Mouse (Mus musculus) mouse embryonic stem cell (cell line): ENCODE measurements around the gene Syndig1l.

ENCODE experiments used
- in situ Hi-C, 2 experiments: fragments of 300-500 bp; cut with MboI; formaldehyde crosslinking; loops; 1 replicate in 1 of 2; 3 replicates in 1 of 2; pipeline ENCODE4 v1.14.3; 2019 to 2020; ENCODE audit warnings: low sequenced_read_pairs in 2 of 2, low pct_unique_long_range_greater_than_20kb in 1 of 2, mixed read lengths in 1 of 2; ENCODE audit not compliant: unreplicated experiment in 1 of 2

The Syndig1l gene

DNA sequence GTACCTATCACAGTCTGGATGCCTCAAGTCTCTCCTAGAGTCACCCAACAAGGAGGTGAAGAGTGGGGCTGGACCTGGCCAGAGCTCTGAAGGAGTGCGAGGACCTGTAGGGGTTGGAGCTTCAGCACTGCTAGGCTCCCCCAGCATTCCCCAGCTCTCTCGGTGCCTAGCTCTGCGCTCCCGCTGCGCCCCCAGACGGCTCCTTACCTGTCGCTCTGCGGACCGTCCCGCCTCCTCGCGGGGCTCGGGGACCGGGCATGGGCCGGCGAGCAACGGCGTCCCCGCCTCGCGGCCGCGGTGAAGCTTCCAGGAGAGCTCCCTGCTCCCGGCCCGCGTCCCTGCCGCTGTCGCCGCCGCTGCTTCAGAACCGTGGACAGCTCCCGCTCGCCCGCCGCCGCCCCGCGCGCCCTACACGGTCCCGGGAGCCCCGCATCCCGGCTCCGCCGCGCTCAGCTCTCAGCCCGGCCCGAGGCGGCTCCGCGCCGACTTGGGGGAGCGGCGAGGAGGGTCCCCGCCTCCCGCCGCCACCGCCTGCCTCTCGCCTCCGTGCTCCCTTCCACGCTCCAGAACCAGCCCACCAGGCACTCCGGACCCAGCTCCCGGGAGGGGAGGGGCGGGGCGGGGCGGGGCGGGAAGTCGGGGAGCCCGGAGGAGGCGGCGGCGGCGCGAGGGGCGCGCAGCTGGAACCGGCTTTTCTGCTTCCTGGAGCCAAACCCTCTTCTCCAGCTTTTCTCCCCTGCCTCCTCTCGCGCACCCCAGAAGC lies at the start of gene Syndig1l:
TSS of gene Syndig1l (minus strand) at position 513 of the 763 bp plus-strand sequence.
- in situ Hi-C loops, result no loop called here

DNA sequence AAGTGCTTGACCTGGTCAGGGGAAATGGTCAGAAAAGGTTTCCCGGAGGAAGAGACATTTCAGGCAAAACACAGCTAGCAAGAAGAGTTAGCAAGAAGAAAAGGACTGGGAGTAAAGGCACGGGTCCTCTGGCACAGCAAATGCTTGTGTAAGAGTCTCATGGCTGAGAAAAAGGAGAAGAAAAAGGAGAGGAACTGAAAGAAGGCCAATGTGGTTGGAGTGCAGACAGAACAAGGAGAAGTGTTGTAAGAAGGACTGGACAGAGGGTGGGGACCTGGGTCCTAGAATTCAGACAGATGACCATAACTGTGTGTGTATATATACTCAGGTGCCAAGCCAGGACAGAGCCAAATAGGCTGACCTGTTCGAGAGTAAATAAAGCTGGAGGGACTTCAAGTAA lies 49.5 kb upstream of the Syndig1l start:
- in situ Hi-C loops, result no loop called here

DNA sequence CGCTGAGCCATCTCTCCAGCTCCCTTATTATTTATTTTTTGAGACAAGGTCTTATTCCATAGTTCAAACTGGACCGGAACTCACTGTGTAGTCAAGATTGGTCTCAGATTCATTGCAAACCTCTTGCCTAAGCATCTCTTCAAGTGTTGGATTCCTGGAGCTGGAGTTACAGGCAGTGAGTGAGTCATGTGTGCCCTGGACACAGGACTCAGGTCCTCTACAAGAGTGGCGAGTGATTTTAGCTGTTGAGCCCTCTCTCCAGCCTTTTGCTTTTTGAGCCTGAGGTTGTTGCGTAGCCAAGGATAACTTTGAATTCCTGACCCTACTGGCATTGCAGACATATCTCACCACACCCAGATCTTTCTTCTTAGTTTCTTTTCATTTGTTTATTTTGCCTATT lies 47.1 kb upstream of the Syndig1l start:
- in situ Hi-C loops, result no loop called here

DNA sequence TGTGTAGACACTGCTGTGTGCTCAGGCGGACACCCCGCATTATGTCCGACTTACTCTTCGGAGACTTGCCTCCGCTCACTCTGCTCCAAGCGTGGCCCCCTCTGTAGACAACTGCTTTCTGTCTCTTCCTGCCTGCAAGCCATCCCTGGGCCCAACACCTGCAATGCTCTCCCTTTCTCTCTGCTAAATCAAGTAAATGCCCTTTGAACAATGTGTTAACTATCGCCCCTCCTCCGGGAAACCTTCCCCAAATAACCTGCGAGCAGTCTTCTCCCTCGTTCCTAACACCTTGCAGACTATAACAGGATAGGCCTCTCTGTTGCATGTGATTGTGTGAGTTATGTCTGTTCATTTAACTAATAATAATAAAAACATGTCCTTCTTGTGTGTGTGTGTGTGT lies 44.9 kb upstream of the Syndig1l start:
- in situ Hi-C loops, result no loop called here

DNA sequence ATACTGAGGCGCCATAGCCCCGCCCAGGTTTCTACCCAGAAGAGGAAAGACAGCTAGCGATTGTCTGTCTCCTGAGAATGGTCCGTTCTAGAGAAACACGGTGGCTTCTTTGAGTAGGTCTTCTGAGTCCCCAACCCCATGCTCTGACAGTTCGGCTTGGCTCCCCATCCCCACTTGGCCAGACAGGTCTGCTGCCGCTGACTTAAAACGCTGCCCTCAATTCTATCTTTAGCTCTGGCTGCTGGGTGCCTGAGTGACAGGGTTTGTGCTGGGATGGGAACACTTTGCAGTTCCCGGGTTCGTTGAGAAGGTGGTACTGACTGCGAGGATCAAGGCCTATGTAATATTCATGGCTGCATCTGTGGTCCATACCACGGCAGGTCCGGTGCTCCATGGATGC lies 34.7 kb upstream of the Syndig1l start:
- in situ Hi-C loops, result no loop called here

DNA sequence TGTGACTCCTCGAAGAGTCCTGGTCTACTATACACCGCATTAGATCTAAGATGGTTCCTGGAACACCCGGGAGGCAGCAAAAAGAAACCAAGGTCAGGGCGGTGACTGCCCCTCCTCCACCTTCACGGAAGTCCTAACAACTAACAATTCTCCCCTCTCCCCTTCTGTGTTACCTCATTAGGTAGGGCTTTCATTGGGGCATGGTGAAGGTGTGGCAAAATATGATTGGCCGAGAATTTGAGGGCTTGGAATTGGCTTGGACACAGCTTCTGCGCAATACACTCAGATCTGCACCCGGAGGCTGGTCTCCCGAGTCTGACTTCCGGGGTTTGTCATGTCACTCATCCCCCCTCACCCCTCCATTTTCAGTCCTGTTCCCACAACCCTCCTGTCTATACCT lies 29.8 kb upstream of the Syndig1l start:
- in situ Hi-C loops, result no loop called here

DNA sequence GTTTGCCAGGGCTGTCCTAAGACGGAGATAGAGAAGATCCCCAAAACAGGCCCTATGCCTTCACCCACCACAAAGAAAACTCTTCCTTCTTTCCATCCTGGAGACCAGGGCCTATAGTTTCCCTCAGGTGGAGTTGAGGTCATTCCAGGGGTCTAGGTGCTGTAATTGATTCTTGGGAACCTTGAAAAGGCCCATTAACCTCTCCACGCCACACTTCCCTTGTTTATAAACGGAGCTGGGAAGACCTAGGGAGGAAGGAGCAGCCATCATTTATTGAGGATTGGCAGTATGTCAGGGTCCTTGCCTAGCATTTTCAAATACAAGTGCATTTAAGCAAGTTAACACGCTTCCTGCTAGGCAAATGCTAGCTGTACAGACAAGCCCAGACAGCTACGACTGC lies 28.8 kb upstream of the Syndig1l start:
- in situ Hi-C loops, result no loop called here

DNA sequence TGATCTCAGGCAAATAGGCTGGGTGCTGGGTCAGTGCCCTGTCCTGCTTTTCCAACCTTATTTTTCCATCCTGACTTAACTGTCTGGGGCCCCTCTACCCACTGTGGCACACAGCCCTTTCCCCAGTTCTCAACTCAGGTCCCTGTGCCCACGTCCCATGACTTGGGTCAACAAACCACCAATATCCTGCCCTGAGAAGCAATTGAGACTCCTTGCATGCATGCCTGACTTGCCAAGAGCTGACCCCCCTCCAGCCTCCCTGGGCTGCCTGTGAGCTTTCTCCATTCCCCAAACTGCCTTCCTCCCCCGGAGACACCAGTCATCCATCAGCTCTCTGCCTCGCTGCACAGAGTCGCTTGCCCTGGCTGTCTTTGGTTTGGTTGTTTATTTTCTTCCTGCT lies 28.4 kb upstream of the Syndig1l start:
- in situ Hi-C loops, result no loop called here

DNA sequence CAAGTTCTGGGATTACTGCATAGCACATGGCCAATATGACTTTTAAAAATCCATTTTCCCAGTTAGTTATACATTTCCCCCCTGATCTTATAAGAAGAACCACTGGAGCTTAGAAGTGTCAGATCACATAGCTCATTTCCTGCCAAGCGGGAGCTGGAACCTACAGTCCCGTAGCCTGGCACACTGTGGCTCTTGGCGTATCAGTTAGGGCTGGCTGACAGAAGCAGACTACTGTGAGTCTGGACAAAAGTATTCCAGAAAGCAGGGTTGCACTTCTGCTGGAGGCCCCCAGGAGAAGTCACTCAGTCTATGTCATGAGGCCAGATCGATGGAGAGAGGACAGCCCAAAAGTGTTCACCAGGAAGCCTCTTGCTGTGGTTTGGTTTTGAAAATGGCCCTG lies 27.8 kb upstream of the Syndig1l start:
- in situ Hi-C loops, result no loop called here

DNA sequence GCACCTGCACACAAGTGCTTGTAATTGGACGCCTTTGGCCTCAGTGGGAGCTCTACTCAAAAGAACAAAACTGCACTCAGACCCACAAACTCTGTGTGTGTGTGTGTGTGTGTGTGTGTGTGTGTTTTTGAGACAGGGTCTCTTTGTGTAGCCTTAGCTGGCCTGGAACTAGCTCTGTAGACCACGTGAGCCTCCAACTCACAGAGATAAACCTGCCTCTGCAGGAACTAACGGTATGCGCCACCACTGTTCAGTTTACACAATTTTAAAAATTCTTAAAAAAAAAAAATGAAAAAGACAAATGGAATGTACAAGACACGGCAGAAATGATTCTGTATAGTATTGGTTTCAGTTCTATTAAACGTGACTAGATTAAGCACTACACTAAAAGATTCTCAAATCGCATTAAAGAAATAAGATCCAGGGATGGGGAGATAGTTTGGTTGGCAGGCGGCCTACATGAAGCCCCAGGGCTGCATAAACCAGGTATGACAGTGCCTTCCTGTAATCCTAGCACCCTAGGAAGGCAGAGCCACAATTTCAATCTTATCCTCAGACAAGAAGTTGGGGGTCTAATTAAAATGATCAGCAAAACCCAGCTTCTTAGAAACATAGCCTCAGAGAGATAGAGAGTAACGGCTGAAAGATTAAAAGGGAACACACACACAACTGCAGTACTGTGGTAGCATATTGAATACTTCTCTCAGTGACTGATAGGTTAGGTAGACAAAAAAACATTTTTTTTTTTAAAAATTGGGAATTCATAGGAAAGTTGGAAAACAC lies 20.0 kb upstream of the Syndig1l start:
- in situ Hi-C loops, result no loop called here

DNA sequence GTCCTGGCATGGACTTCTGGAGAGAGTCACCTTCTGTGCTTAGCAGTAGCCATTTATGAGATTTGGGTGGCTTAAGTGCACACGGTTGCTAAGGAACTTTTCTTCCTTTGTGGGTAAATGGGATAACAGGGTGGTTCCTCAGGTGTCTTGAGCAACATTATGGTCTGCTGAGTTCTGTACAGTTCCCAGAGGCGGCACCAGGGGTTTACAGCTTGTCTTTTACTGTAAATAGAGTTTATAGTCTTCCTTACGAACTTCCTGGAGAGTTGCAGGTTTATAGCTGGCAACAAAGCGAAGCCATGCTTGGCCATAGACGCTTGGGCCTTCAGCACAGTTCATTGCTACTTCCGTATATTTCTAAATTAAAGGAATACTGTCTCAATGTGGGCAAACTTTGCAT lies 15.9 kb upstream of the Syndig1l start:
- in situ Hi-C loops, result no loop called here

DNA sequence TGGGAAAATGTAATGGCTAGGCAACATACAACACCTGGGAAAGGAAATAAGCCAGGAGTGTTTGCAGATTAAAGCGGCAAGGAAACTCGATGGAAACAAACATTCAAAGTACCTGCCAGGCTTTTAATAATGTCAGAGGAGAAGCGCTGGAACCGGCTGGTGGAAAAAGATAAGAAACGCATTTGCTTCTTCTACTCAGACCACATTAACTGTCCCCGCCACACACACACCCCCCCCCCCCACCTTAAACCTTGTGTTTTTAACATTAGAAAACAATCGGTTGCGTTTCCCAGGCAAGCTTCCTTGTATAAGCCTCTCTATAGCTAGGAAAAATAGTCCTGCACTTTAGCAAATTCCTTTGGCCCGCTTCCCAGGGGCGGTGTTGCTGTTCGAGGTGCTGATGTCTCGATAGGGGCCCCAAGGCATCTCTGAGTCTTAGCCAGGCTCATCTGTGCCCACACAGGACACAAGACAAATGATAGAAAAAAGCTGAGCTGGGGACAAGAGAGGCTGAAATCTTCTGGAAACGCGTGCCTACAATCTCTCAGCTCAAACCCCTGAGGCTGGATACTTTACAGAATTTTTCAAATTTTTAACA lies 11.3 kb upstream of the Syndig1l start:
- in situ Hi-C loops, result no loop called here

DNA sequence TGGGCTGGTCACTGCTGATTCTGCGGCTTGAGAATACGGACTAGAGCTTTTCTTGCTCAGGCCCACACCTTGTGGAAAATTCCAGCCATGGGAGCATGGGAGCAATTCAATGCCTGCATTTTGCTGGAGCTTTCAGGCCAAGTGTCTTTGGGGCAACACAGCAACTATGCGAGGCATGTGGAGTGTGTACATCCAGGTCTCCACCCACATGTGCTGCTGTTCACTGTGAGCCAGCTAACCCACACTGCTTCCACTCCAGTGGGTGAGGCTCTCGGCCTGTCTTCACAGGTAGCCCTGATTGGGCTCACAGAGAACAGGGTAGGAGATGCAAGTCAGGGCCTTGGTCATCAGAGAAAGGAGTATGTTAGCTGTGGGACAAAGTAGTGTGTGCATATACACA lies 9.2 kb upstream of the Syndig1l start:
- in situ Hi-C loops, result no loop called here

DNA sequence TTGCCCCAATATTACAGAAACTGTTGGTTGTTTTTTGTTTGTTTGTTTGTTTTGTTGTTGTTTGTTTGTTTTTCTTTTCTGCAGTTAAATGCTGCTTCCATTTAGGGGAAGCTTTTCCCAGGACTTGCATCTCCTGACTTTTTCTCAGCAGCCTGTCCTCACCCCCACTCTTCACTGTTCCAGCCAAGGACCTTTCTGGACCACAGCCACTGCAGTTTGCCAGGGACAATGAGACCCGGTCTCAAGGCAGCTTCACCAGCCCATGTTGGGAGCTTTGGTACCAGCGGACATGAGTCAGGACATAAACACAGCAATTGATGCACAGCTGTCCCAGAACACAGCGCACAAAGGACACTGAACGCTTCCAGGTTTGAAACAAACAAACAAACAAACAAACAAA lies 8.3 kb upstream of the Syndig1l start:
- in situ Hi-C loops, result no loop called here

DNA sequence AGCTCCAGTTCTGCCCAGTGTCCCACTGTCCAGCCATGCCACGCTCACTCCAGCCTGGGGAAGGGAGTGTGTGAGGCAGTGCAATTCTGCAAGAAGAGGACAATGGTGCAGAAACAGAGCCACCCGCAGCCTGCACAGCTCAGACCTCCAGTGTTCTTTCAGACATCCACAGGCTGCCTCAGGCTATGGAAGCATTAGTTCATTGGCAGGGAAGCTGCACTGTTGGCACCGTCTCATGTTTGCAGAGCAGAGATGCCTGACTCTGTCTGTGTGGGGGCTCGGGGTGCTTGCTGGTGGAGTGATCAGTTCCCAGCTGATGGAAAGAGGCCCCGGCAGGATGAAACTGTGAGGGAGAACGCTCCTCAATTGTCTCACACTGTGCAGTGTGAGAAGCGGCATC lies 4.0 kb upstream of the Syndig1l start:
- in situ Hi-C loops, result no loop called here

DNA sequence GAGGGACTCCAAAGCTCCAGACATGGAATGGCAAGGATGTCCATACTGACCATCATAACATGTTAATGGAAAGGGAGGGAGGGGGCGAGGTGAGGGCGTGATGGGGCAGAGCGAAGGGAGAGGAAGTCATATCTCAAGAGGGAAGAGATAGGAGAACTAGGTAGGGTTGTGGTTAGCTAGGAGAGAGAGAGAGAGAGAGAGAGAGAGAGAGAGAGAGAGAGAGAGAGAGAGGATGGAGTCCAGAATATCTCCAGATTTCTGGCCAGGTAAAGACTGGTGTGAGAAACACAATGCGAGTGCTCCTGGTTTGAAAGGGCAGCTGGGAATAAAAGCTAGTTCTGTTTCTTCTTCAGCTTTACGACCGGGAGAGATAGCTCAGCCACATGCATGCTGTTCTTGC lies 6.5 kb downstream of the Syndig1l start:
- in situ Hi-C loops, result no loop called here

DNA sequence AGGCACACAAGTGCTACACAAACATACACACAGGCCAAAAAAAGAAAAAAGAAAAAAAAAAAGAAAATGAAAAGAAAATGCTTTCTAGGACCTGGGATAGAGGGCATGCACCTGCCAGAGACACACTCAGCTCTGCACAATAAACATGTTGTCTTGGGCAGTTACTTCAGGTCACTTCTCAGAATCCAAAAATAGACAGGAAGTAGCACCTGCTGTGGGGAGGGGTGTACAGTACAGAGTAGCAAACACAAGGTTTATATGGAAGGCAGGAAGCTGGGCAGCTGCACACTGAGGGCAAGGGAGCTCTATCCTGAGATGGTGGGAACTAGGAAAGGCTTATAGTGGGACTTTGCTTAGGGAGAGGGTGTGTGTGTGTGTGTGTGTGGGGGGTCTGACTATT lies 7.3 kb downstream of the Syndig1l start:
- in situ Hi-C loops, result no loop called here

DNA sequence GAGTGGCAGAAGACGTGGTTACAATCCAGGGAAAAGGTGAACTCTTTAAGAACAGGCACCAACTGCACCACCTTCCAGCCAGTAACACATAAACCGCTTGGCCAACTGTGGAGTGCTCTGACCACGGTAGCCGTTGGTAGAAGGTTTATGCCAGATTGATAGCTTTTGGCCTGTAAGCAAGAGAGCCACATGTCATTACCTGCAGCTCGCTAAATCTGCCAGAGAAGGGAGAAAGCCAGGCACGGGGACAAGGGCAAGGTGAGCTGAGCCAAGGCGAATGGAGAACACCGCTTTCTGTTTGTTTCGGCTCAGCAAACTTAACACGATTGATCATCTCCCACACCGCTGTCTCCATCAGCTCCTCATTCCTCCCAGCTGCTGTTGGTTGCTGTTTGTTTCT lies 9.6 kb downstream of the Syndig1l start:
- in situ Hi-C loops, result no loop called here

DNA sequence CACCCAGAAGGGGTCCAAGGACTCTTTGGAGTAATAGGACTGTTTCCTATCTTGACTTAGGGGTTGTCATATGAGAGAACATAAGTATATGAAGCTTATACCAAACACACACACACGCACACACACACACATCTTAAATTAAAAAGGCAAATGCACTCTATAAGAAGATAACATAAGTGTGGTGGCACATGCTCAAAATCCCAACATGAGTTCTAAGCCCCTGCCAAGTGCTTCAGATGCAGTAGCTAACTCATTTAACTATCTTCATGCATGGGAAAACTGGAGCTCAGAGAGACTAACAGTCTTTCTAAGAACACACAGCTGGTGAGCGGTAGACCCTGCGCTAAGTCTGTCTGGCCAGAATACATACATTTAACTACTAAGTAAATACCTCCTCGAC lies 11.1 kb downstream of the Syndig1l start:
- in situ Hi-C loops, result no loop called here

DNA sequence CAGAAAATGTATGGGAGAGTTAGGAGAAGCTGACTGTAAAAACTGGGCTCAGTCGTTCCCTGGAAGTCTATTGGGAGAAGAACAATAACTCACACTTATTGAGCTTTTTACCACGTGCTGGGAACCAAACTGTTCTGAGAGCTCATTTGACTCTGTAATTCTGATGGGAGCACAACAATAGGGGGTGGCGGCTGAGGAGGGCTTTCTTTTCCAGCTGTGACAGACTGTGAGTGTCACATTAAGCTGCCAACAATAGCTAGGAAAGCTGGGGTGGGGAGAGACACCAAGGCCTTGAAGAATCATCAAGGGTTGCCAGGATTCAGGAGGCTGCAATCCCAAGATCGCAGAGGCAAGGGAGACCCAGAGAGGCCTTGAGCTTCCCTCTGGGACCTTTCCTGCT lies 12.5 kb downstream of the Syndig1l start:
- in situ Hi-C loops, result no loop called here
